Mouse (Mus musculus) small intestine, adult 2 months (tissue): Measurements from ENCODE around the gene Lgals3bp. TPM values are rescaled to one million over a fixed set of nuclear protein-coding genes. Genes with fewer than 3 reads are reported as not detected.
"Not testable (repeated sequence)": the region's sequence is repeated elsewhere in the genome, so short reads cannot be mapped to it uniquely, and the experiment has no call there.

Source experiments
- H3K27ac ChIP-seq: fragments of 200-500 bp; 2 replicates; pipeline ENCODE4 v1.5.1; 2012; ENCODE audit warnings: low read depth, low read length, control low read depth, inconsistent platforms; ENCODE audit not compliant: insufficient read depth
- H3K27me3 ChIP-seq: fragments of 200-500 bp; 2 replicates; pipeline ENCODE4 v1.6.1; 2012; ENCODE audit warnings: mild to moderate bottlenecking, moderate library complexity, low read length, inconsistent platforms; ENCODE audit not compliant: control insufficient read depth, insufficient read depth
- H3K36me3 ChIP-seq: fragments of 200-500 bp; 2 replicates; pipeline ENCODE4 v1.6.1; 2012; ENCODE audit warnings: mild to moderate bottlenecking, low read length, control low read depth, inconsistent platforms; ENCODE audit not compliant: control insufficient read depth, insufficient read depth
- H3K4me1 ChIP-seq: fragments of 200-500 bp; 2 replicates; pipeline ENCODE4 v1.6.1; 2012; ENCODE audit warnings: low read length, inconsistent platforms, mixed read lengths; ENCODE audit not compliant: control insufficient read depth, insufficient read depth, insufficient read length
- H3K4me3 ChIP-seq: fragments of 200-500 bp; 2 replicates; pipeline ENCODE4 v1.5.1; 2012; ENCODE audit warnings: low read depth, mild to moderate bottlenecking, control low read depth, inconsistent platforms, low read length, moderate library complexity
- CTCF ChIP-seq: fragments of 200-500 bp; IDR thresholded peaks from 2 replicates; pipeline ENCODE4 v1.5.1; 2012; ENCODE audit warnings: low read depth, mild to moderate bottlenecking, control low read depth, inconsistent platforms, low read length, moderate library complexity, mixed read lengths; ENCODE audit not compliant: insufficient replicate concordance, insufficient read length; ENCODE audit errors: extremely low read depth
- POLR2A ChIP-seq: fragments of 200-500 bp; IDR thresholded peaks from 2 replicates; pipeline ENCODE4 v1.6.1; 2012; ENCODE audit warnings: low read depth, mild to moderate bottlenecking, control low read depth, inconsistent platforms, low read length, moderate library complexity
- WGBS: fragments of 180-500 bp; shearing (Covaris S2); methylation state at CpG from one replicate; pipeline ENCODE4 v1.1.7; 2018; 5-methylcytosine and 5-hydroxymethylcytosine counted together
- polyA plus RNA-seq: library from polyadenylated mRNA; depleted of rRNA; stranded (reverse); fragments of >200 nt; gene quantifications from 2 replicates; pipeline ENCODE4 v1.2.3, GENCODE M21; 2012

The Lgals3bp gene
- polyA plus RNA-seq, 1 experiment = 739 TPM

GRCm38 (mm10) chr11:118399891-118400565 is 1.9 kb downstream of the Lgals3bp start:
- peaks cover 42% of the 10 kb centered on the region for H3K36me3 ChIP-seq
- TF ChIP-seq CTCF (no peak), POLR2A (peak; percentile 25; the same call in 1 of the 2 replicates)
- H3K4me3 ChIP-seq = peak overlapping the region; percentile 66
- peak overlapping the region; percentile 95 for H3K27ac ChIP-seq
- H3K27me3 ChIP-seq = no peaks in the 10 kb centered on the region
- H3K4me1 ChIP-seq = peaks cover 17% of the 10 kb centered on the region; the same call in 1 of the 2 replicates
- 15% methylated on average over 5 of the region's 5 CpGs for WGBS

DNA sequence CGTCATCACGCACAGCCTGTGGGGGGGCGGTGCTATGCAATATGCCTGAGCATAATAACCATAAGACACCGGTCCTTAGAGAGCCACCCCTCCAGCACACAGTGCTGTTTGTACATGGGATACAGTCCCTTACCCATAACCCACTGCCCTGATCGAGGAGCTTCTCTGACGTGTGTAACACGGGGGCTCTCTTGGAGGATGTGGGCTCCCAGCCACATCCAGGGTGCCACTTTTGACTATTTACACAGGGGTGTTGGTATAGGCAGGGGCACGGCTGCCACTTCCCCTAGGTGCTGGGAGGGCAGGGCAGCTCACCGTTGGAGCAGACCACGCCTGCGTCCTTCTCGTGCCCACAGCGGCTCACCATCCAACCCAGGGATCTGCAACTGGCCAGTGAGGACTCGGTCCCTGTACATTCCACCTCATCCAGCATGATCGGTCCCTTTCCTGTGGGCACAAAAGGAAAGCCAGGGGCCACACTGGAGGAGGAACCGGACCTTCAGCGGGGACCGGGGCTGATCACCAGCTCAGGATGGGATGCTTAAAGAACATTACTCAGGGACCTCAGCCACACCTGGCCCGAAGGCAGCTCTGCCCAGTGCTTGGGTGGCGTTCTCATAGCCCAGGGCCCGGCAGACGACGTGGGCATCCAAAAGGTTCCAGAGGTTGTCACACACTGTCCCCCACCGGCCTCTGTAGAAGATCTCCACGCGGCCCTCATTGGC is 3.9 kb downstream of the Lgals3bp start:
- TF ChIP-seq POLR2A (no peak), CTCF (no peak)

DNA sequence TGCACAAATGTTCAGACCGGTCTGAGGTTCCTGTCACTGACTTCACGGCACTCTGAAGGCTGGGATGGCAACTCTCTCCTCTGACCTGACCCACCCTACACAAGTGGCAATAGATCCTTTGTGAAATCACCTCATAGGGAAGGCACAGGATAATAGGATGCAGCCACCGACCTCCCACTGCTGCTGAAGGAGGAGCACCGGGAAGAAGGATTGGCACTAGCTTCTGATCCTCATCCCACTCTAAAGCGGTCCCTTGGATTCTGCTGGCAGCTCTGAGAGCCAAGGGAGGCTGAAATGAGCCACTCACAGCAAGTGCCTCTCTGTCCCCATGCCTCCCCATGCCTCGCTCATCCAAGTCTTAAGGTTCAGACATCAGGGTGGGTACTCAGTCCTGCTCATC is 7.4 kb downstream of the Lgals3bp start:
- Histone ChIP-seq H3K27me3 (no peaks in the 10 kb centered on the region), H3K4me3 (no peak overlapping the region), H3K36me3 (peaks cover 73% of the 10 kb centered on the region), H3K27ac (no peak overlapping the region), H3K4me1 (peaks cover 2% of the 10 kb centered on the region; the same call in 1 of the 2 replicates)
- TF ChIP-seq POLR2A (no peak), CTCF (no peak)
- 80% methylated on average over 6 of the region's 6 CpGs for WGBS

More for the DNA sequence above, 3.9 kb downstream of the Lgals3bp start:
- WGBS = 94% methylated on average over 26 of the region's 26 CpGs
- Histone ChIP-seq H3K27me3 (no peaks in the 10 kb centered on the region), H3K36me3 (peaks cover 61% of the 10 kb centered on the region), H3K27ac (no peak overlapping the region), H3K4me1 (peaks cover 14% of the 10 kb centered on the region; the same call in 1 of the 2 replicates), H3K4me3 (no peak overlapping the region)

DNA sequence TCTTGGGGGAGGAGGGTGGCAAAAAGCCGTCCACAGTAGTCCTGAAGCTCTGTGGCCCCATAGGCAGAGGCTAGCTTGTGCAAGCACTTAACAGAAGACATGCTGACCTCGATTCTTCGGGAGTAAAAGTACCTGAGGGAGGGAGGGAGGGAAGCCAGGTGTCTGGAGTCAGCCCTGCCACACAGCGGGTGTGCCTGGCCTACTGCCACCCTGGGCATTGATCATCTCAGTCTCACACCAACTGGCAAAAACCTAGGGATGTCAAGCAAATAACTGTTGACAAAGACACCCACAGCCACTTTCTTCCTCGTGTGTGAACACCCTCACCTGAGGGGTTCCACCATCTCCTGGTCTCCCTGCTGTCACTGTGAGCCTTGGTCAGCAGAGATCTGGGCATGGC is 7.9 kb downstream of the Lgals3bp start:
- TF ChIP-seq POLR2A = no peak
- TF ChIP-seq CTCF = no peak
- H3K27ac ChIP-seq = no peak overlapping the region
- no peaks in the 10 kb centered on the region for H3K27me3 ChIP-seq
- no peak overlapping the region for H3K4me3 ChIP-seq
- 51% methylated on average over 5 of the region's 5 CpGs for WGBS
- H3K36me3 ChIP-seq = peaks cover 68% of the 10 kb centered on the region
- no peaks in the 10 kb centered on the region for H3K4me1 ChIP-seq

- not testable (repeated sequence) for H3K27me3 ChIP-seq, H3K4me1 ChIP-seq, H3K27ac ChIP-seq, H3K4me3 ChIP-seq
- WGBS = 96% methylated on average over 13 of the region's 13 CpGs
- peaks cover 11% of the 10 kb centered on the region for H3K36me3 ChIP-seq
Measured at GRCm38 (mm10) chr11:118387816-118388215, 14.1 kb downstream of the Lgals3bp start.

- H3K27me3 ChIP-seq = no peaks in the 10 kb centered on the region
- WGBS = 37% methylated on average over 11 of the region's 11 CpGs
- H3K4me3 ChIP-seq = no peak overlapping the region
- no peaks in the 10 kb centered on the region for H3K4me1 ChIP-seq
- no peaks in the 10 kb centered on the region for H3K36me3 ChIP-seq
- H3K27ac ChIP-seq = no peak overlapping the region
- TF ChIP-seq CTCF (peak; percentile 92), POLR2A (no peak)
Measured at GRCm38 (mm10) chr11:118379251-118380009, 22.5 kb downstream of the Lgals3bp start.

DNA sequence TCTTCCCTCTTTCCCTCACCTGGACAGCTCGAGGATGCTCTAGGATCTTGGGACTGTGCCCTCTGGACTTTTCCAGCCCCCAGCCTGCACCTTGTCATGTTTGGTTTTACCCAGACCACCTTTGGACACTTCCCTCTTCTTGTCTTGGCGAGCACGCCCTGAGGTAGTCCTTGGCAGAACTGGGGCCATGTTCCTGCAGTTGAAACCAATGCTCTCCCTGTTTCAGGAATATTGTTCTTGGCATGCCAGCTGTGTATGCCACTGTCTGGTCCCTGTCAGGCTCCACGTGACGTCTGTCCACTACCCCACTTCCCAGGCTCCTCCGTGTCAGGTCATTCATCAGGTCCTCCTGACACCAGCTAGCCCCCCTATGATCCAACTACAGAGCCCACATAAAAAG is 23.2 kb downstream of the Lgals3bp start:
- 87% methylated on average over 6 of the region's 6 CpGs for WGBS

GRCm38 (mm10) chr11:118376323-118376722 is 25.6 kb downstream of the Lgals3bp start:
- H3K4me1 ChIP-seq, H3K36me3 ChIP-seq, H3K27ac ChIP-seq, H3K27me3 ChIP-seq, H3K4me3 ChIP-seq: not testable (repeated sequence)

More for the DNA sequence above, 23.2 kb downstream of the Lgals3bp start:
- no peaks in the 10 kb centered on the region for H3K36me3 ChIP-seq
- TF ChIP-seq POLR2A = no peak
- TF ChIP-seq CTCF = no peak
- no peaks in the 10 kb centered on the region for H3K4me1 ChIP-seq
- no peak overlapping the region for H3K27ac ChIP-seq
- no peaks in the 10 kb centered on the region for H3K27me3 ChIP-seq
- no peak overlapping the region for H3K4me3 ChIP-seq
